Mouse (Mus musculus) urinary bladder, postnatal 0 days (tissue): ENCODE measurements around the gene L3hypdh. TPM values are rescaled to one million over a fixed set of nuclear protein-coding genes. Genes with fewer than 3 reads are reported as not detected.

Source experiments
- microRNA-seq: library from miRNA; unstranded; fragments of <30 nt; microRNA quantifications from one replicate; pipeline ENCODE4, GENCODE M21; 2016
- polyA plus RNA-seq: library from polyadenylated mRNA; unstranded; fragments of >200 nt; fragmentation: Nextera tagmentation; extraction: Ambion mirVana; gene quantifications from 2 replicates; pipeline ENCODE4 v1.2.1, GENCODE M21; 2015

L3hypdh gene
- polyA plus RNA-seq = 15.1 and 16.4 TPM in 2 replicates

DNA sequence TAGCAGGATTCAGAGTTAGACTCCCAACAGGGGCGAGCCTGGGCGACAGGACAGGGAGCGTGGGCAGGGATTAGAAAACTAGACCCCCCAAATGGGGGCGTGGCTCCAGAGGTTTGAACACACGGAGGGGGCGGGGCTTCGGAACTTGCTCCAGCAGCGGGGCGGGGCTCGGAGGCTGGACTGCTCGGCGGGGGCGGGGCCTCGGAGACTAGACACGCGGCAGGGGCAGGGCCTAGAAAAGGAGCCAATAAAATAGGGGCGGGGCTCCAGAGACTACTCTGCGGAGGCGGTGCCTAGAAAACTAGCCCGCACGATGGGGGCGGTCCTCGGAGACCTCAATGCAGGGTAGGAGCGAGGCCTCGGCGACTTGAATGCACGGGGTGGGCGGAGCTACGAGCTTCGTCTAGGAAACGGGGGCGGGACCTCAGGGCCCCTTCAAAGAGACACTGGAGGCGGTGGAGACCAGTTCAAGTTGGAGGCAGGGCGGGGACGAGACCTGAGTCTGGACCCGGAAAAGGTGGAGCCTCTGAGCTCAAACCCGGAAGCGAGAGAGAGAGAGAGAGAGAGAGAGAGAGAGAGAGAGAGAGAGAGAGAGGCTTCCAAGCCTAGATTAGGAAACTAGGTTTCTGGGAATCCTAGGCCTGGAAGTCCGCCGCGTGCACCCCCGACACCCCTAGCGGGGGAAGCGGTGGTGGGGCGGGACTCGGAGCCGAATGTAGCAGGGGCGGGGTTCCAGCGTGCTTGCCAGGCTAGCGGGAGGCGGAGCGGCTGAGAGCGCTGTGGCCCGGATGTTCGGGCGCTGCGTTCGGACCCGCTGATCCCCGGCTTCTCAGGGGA is at the start of gene L3hypdh, which contains the start of gene Jkamp:
TSS of gene L3hypdh (minus strand) at position 111 of the 837 bp plus-strand sequence.
TSS of gene Jkamp (plus strand) at position 261 of the 837 bp plus-strand sequence.

DNA sequence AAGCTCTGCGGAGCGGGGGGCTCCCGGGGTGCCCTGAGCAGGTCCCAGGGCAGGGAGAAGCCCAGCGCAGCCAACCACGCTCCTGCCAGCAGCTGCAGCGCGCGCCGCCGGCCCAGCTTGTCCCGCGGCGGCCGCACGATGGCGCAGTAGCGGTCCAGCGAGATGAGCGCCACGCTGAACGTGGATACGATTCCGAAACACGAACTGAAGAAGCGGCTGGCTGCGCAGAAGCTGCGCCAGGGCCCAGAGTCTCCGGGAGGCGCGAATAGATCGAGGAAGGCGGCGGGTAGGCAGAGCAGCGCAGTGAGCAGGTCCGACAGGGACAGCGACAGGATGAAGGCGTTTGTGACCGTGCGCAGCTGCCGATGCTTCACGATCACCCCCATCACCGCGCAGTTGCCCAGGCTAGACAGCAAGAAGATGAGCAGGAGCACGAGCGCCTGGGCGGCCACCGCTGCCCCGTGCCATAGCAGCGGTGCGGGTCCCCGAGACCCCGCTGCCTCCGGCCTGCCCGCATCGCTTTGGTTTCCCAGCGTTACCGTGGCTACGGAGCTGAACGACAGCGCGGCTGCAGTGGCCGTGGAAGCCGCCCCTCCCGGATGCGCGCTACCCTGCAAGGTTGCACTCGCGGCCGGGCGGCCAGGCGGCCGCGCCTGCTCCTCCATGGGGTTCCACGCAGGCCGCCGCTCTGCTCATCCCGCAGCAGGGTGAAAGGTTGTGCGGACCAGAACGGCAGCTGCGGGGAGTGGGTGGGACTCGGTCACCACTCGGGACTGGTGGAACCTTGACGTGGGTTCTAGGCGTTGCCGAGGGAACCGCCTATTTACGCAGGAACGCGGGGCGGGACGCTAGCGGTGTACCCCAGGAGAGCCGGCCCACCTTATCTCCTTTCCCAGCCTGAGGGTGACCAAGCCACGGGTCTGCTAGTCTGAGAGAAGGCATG is 14.6 kb downstream of the L3hypdh start, which contains the start of gene Gpr135:
TSS of gene Gpr135 (minus strand) at position 799 of the 943 bp plus-strand sequence.

Small RNA genes within 50 kb of the gene (microRNA-seq; reads per million reads assigned to microRNA genes)
- not detected for gene Gm24466

Other genes with a start within 250 kb of the L3hypdh start
- 0.79 and 0.82 TPM in 2 replicates for gene Gpr135, start 14.3 kb downstream of the L3hypdh start, polyA plus RNA-seq
- gene Jkamp, start 150 bp upstream of the L3hypdh start, polyA plus RNA-seq = 49.0 and 57.5 TPM in 2 replicates
- gene Ccdc175, start 99.6 kb upstream of the L3hypdh start, polyA plus RNA-seq = not detected in 2 replicates